Mouse (Mus musculus): ENCODE data around the gene Lsm12. TPM values are rescaled to one million over a fixed set of nuclear protein-coding genes. Genes with fewer than 3 reads are reported as not detected.

Gene Lsm12
- total and polyA plus RNA-seq, 3 experiments, result 66.9 to 185 (median 78.9) TPM

- TF ChIP-seq SIN3A (IDR thresholded peaks at IDR 0.05; ENCODE audit: low read length), result peak; percentile 100
- no peak for TF ChIP-seq PAX5 (IDR thresholded peaks at IDR 0.05; ENCODE audit: low read length)
- no peak for TF ChIP-seq CTCF (conservative IDR thresholded peaks at IDR 0.05 in 1 of 2, IDR thresholded peaks at IDR 0.05 in 1 of 2; ENCODE audit: low read depth in 2 of 2, low read length in 2 of 2)
- no peak; the same call in 1 of the 2 replicates for TF ChIP-seq SMC3 (IDR thresholded peaks at IDR 0.05; ENCODE audit: low read depth, low read length)
- TF ChIP-seq RAD21 (IDR thresholded peaks at IDR 0.05; ENCODE audit: low read depth, low read length), result no peak; the same call in 1 of the 2 replicates
- no peak; the same call in 1 of the 2 replicates for TF ChIP-seq GABPA (IDR thresholded peaks at IDR 0.05; ENCODE audit: insufficient replicate concordance, low read depth, low read length)
- no peak for TF ChIP-seq CHD1 (IDR thresholded peaks at IDR 0.05; ENCODE audit: low read depth, low read length)
- peak; percentile 95 for TF ChIP-seq BHLHE40 (IDR thresholded peaks at IDR 0.05; ENCODE audit: low read depth, low read length)
- TF ChIP-seq ZC3H11A (IDR thresholded peaks at IDR 0.05; ENCODE audit: low read depth, low read length), result no peak
- no peak for TF ChIP-seq ZNF384 (IDR thresholded peaks at IDR 0.05; ENCODE audit: low read depth, low read length)
- peak; percentile 57 for TF ChIP-seq NRF1 (IDR thresholded peaks at IDR 0.05; ENCODE audit: low read depth, low read length)
These were observed 4.7 kb upstream of the Lsm12 start, which contains the start of gene G6pc3 (continued) for GRCm38 (mm10) chr11:102189461-102190436.

GRCm38 (mm10) chr11:102188980-102189379 lies 3.9 kb upstream of the Lsm12 start:
- peaks cover 4 to 38% of the 10 kb centered on the region in 2 experiments for H3K4me1 ChIP-seq (ENCODE audit: control insufficient read depth in 1 of 2, insufficient read depth in 2 of 2)
- dilution Hi-C loops (cut with MboI; ENCODE audit: extremely low pct_ligation_motif_present, extremely low pct_unique_long_range_greater_than_20kb, low sequenced_read_pairs), result no loop called here
- TF ChIP-seq ETS1 (conservative IDR thresholded peaks at IDR 0.05; ENCODE audit: low read depth, low read length) (no peak), TBP (conservative IDR thresholded peaks at IDR 0.05; ENCODE audit: low read depth, low read length) (peak; percentile 8; the same call in 1 of the 2 replicates)
- peaks cover 14% of the 10 kb centered on the region for H3K79me2 ChIP-seq (replicated peaks; ENCODE audit: control insufficient read depth, extremely low read depth, insufficient read depth, poor library complexity, severe bottlenecking)
- in situ Hi-C loops (cut with MboI; ENCODE audit: low pct_ligation_motif_present, low pct_unique_long_range_greater_than_20kb, low sequenced_read_pairs), result no loop called here
- peak overlapping the region; percentile 56 to 73 (median 60) for H3K4me3 ChIP-seq (replicated peaks in 1 of 3; ENCODE audit: low read depth in 2 of 3, low read length in 2 of 3, poor library complexity in 1 of 3)
- H3K36me3 ChIP-seq (replicated peaks in 1 of 2; ENCODE audit: control insufficient read depth in 1 of 2, insufficient read depth in 1 of 2, low read length in 1 of 2), result peaks cover 19 to 27% of the 10 kb centered on the region in 2 experiments
- peak overlapping the region; percentile 30; the same call in 1 of the 2 replicates for H3K27ac ChIP-seq (ENCODE audit: insufficient read depth, low read depth)
- no peaks in the 10 kb centered on the region for H3K9me3 ChIP-seq (replicated peaks; ENCODE audit: low read length)
- DNase-seq (ENCODE audit: extremely low read depth), result no peak
- peak overlapping the region; percentile 84 for H3K9ac ChIP-seq (ENCODE audit: insufficient read depth, low read depth)
- peak overlapping the region; percentile 95 for H3K4me2 ChIP-seq (ENCODE audit: insufficient read depth, low read depth, poor library complexity, severe bottlenecking)
- no peaks in the 10 kb centered on the region for H3K27me3 ChIP-seq (replicated peaks)

GRCm38 (mm10) chr11:102186235-102186634 lies 1.1 kb upstream of the Lsm12 start:
- dilution Hi-C loops (cut with MboI; ENCODE audit: extremely low pct_ligation_motif_present, extremely low pct_unique_long_range_greater_than_20kb, low sequenced_read_pairs), result no loop called here
- TF ChIP-seq MXI1 (IDR thresholded peaks at IDR 0.05; ENCODE audit: low read depth, low read length) (peak; percentile 16; the same call in 1 of the 2 replicates), EP300 (IDR thresholded peaks at IDR 0.05; ENCODE audit: low read length) (no peak)
- H3K27me3 ChIP-seq (replicated peaks), result no peaks in the 10 kb centered on the region
- H3K4me3 ChIP-seq (replicated peaks in 1 of 3; ENCODE audit: low read depth in 2 of 3, low read length in 2 of 3, poor library complexity in 1 of 3), result no peak overlapping the region
- no peak overlapping the region for H3K27ac ChIP-seq (ENCODE audit: insufficient read depth, low read depth)
- no peak overlapping the region for H3K4me2 ChIP-seq (ENCODE audit: insufficient read depth, low read depth, poor library complexity, severe bottlenecking)
- in situ Hi-C loops (cut with MboI; ENCODE audit: low pct_ligation_motif_present, low pct_unique_long_range_greater_than_20kb, low sequenced_read_pairs), result no loop called here
- H3K36me3 ChIP-seq (replicated peaks in 1 of 2; ENCODE audit: control insufficient read depth in 1 of 2, insufficient read depth in 1 of 2, low read length in 1 of 2), result peaks cover 12 to 22% of the 10 kb centered on the region in 2 experiments
- peaks cover 39% of the 10 kb centered on the region for H3K79me2 ChIP-seq (replicated peaks; ENCODE audit: control insufficient read depth, extremely low read depth, insufficient read depth, poor library complexity, severe bottlenecking)
- no peak overlapping the region for H3K9ac ChIP-seq (ENCODE audit: insufficient read depth, low read depth)
- no peaks in the 10 kb centered on the region for H3K9me3 ChIP-seq (replicated peaks; ENCODE audit: low read length)
- peaks cover 10 to 54% of the 10 kb centered on the region in 2 experiments for H3K4me1 ChIP-seq (ENCODE audit: control insufficient read depth in 1 of 2, insufficient read depth in 2 of 2)
- no peak for DNase-seq (ENCODE audit: extremely low read depth)
